In genomic region chr5:123251834-123252233, GRCm38 (mm10) we compare ENCODE assay signal across 8 mouse cellular contexts. TPM values are rescaled to one million over a fixed set of nuclear protein-coding genes. Genes with fewer than 3 reads are reported as not detected.
A peak's percentile ranks its signal among the peaks of the same experiment; 100 is the strongest.
DNase-seq lines count a peak whose midpoint lies in the region; ATAC-seq lines count a peak whose summit lies in the region.

Gene Wdr66 (plus strand): TSS chr5:123252102.

- H3K4me3 ChIP-seq in embryonic facial prominence, embryonic 13.5 days: peak within 1 kb of the TSS; percentile 37

- no peak within 1 kb of the TSS for H3K27ac ChIP-seq in embryonic facial prominence, embryonic 13.5 days

- 1% methylated on average over 18 of the region's 18 CpGs for WGBS in embryonic facial prominence, embryonic 13.5 days

- peaks cover 12% of the 10 kb centered on the region for H3K4me1 ChIP-seq in embryonic facial prominence, embryonic 13.5 days

- H3K4me2 ChIP-seq in embryonic facial prominence, embryonic 13.5 days: peak within 1 kb of the TSS; percentile 65

- peak; percentile 84 to 89 for DNase-seq in adrenal gland, postnatal 36 days
- DNase-seq in heart, adult 18-20 months: peak; percentile 82 to 85
- DNase-seq in kidney, adult 11 months: peak; percentile 84
- peak; percentile 86 to 88 for DNase-seq in left cerebral cortex, postnatal 36 days (ENCODE audit: low spot score in 2 of 2)
- peak; percentile 97 for DNase-seq in mesoderm, embryonic 11.5 days (ENCODE audit: low read depth, low spot score)
- peak; percentile 97 for DNase-seq in right cerebral cortex, postnatal 4 days
- DNase-seq in urinary bladder, postnatal 4 days (ENCODE audit: low spot score in 2 of 2): peak; percentile 86 to 92

- no peaks in the 10 kb centered on the region for H3K9me3 ChIP-seq in embryonic facial prominence, embryonic 13.5 days

- no peaks in the 10 kb centered on the region for H3K27me3 ChIP-seq in embryonic facial prominence, embryonic 13.5 days

- peaks cover 19% of the 10 kb centered on the region; the same call in 1 of the 2 replicates for H3K36me3 ChIP-seq in embryonic facial prominence, embryonic 13.5 days

- peak; percentile 70; the same call in 1 of the 2 replicates for ATAC-seq in embryonic facial prominence, embryonic 13.5 days (ENCODE audit: insufficient number of reproducible peaks, insufficient read depth, low FRiP score, low TSS enrichment, low read depth)

- intact Hi-C loops in left cerebral cortex, postnatal 36 days (cut with DNase I): loop anchor here (1.0 to 10.0 kb wide), 4 partner anchors 35 to 243 kb away; no protein-coding TSS in a partner anchor

- peak within 1 kb of the TSS; percentile 57; the same call in 1 of the 2 replicates for H3K9ac ChIP-seq in embryonic facial prominence, embryonic 13.5 days

RNA-seq across cellular contexts. Expression of gene Wdr66, which starts in this region (rescaled TPM):
- total RNA-seq in adrenal gland, postnatal 36 days (2021): 1 to 10 TPM in 1 of 2 experiments, under 1 TPM in 1; 0.89 to 1.5 TPM
- polyA plus RNA-seq in embryonic facial prominence, embryonic 13.5 days (2015; fragmentation: Nextera tagmentation; extraction: Ambion mirVana): 1.4 and 1.7 TPM in 2 replicates
- under 1 TPM; 0.62 to 0.94 TPM for total RNA-seq in heart, adult 18-20 months (2021)
- total RNA-seq in left cerebral cortex, postnatal 36 days (2021): 1 to 10 TPM; 4.7 to 6.7 TPM

Comparison
In these comparisons a context has a peak if more than half of its experiments do, and no peak if none do; other contexts are left out.
1. Peak in DNase-seq in heart, adult 18-20 months; RNA of the gene not detected or under 1 TPM.